Mouse (Mus musculus): ENCODE results near the gene Evx1.
"Not testable (repeated sequence)": the region's sequence is repeated elsewhere in the genome, so short reads cannot be mapped to it uniquely, and the experiment has no call there.

Evx1 gene

DNA sequence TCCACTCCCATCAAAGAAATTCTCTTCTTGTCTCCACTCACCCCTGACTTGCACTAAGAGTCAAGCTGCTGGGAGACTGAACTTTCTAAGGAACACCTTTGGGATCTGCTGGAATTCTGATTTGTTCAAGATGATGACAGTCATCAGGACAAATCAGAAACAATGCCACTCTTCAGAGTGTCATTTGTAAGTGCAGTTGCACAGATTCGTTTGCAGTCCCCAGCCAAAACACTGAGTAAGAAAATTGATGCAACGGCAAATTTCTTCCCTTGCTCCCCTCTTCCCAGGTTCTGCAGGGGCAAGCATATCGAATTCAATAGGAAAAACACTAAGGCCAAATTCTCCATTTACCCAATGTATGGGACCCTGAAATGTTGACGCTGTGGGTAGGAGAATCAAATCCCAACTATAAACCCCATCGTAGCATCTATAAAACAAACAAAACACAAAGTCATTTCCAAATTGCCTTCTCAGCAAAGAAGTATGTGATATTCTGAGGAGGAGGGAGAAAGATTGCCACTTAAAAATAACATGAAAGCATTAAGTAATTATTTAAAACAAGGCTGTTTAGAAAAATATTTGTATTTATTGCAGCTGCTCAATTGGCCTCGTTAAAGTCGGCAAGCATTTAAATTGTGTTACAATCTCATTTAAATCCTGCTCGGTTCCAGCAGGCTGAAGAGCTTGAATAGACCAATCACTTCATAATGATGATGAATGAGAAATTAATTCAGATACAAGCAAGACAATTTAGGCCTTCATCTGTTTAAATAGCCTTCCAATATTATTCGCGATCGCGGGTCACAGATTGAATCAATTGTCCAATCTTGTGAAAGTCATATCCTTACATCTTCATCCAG, 7.9 kb downstream of the Evx1 start:
- no peak for DNase-seq (ENCODE audit: low read depth, low spot score)

DNA sequence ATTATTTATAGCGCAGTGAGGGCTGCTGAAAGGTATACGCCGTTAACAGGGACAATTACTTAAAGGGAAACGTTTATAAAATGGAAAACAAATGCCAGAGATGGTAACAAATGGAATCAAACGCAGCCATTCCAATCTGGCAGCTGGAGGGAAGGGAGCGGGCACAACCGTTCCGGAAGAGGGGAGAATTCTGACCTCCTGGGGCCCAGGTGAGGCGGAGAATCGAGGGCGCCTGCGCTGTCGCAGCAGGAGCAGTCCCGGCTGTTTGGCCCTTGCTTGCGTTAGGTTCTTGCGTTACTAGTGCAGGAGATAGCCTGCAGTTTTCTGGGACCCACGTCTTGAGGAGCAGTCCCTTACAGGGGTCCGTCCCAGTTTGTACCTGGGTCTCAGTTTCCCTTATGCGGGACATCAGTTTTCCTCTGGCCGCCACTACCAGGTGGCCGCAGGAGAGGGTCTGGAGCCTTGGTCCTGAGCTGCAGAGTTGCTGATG, 8.6 kb downstream of the Evx1 start:
- DNase-seq (ENCODE audit: low read depth, low spot score), result no peak

DNA sequence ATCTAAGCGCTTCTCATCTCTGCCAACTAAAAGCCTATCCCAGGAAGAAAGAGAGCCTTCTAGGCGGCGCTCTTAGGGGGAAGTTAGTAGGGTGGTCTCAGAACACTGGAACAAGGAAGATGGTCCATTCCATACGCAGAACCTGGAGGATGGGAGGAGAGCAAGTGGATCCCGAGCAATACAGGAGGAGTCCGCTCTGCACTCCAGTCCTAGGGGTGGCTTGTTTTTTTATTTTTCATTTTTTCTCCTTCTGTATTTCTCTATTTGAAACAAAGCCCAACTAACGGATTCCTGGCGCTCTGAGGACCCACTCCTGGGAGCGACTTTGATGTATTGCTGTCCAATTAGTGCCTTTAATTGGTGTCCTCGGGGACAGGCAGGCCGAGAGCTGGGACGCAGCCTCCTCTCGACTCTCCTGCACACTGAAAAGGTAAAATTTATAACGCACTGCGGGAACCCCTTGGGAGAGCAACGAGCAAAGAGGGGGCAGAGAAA, 9.5 kb downstream of the Evx1 start:
- DNase-seq (ENCODE audit: low read depth, low spot score), result no peak

DNA sequence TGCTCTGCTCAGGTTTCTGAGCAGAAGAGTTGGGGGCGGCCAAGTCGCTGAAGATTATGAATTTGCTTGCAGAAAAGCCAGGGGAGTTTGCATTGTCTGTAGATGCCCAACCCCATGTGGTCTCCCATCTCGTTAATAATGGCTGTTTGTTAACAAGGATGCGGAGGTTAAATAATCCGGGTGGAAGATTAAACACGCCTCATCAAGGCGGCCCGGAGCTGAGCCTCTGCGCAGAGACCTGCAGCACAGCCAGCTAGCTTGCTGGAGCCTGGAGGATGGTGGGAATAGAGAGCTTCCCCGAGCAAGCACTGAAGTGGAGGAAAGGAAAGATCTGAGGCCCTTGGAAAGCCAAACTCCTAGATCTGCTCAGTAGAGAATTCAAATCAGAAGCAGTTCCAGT, 10.0 kb downstream of the Evx1 start:
- DNase-seq (ENCODE audit: low read depth, low spot score), result no peak

DNA sequence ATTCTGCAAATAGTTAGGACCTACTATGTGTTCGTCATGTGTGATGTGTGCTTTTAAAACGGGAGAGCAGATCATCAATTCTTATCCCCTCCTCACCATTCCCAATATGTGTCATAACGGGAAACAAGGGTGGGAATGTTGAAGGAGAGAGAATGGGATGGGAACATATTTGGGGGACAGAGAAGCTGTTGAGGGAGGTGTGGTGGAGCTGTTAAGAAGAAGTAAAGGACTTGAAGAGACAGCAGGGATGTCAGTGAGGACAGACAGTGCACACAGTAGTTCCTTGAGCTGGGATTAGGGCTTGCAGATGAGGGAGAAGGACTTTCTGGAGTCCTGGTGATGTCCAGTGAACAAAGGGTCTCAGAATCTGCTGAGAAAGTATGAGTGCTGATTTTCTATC, 10.8 kb downstream of the Evx1 start:
- no peak for DNase-seq (ENCODE audit: low read depth, low spot score)

DNA sequence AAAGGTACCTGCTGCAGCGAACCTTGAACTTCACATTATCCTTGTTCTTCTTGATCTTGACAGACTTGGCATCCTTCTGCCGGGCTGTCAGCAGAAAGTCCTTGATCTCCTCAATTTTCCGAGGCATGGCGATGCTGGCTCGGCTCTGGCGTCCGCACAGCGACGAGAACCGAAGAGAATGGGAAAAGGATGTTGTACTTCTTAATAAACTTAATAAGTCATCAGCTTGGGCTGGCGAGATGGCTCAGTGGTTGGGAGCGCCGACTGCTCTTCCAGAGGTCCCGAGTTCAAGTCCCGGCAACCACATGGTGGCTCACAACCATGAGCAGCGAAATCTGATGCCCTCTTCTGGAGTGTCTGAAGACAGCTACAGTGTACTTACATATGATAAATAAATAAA, 33.5 kb downstream of the Evx1 start:
- DNase-seq (ENCODE audit: low read depth, low spot score), result not testable (repeated sequence)

DNA sequence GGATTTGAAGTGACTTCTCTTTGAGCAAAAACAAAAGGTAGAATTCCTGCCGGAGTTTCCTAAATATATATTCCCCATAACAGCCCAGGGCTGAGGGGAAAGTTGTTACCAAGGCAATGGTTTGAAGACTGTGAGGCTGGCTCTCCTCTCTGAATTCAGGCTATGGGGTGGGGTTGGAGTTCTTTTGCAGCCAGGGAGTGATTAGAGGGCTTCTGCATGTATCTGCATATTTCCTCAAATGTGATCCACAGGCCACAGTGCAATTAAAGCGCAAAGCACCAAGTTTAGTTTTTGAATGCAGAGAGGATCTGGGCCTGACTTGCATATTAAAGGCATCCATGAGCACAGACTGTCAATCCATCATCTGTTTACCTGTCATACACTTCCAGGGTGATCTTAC, 52.7 kb downstream of the Evx1 start:
- no peak for DNase-seq (ENCODE audit: low read depth, low spot score)

DNA sequence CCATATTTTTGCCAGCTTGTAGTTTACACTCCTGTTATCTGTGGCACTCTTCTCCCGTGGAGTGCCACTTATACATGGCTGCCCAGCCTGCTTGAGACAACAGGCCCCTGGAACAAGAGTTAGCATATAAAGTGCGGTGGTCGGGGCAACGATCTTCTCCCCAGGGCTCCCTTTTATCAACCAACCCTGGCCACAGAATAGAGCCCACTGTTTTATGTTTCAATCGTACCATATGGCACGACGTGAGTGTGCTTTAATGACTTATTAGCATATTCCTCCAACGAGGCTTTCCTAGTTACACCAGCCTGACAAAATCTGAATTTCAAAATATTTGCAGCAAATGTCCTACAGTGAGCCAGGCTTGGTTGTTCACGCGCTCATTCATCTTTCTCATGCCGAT, 53.2 kb downstream of the Evx1 start:
- no peak for DNase-seq (ENCODE audit: low read depth, low spot score)

DNA sequence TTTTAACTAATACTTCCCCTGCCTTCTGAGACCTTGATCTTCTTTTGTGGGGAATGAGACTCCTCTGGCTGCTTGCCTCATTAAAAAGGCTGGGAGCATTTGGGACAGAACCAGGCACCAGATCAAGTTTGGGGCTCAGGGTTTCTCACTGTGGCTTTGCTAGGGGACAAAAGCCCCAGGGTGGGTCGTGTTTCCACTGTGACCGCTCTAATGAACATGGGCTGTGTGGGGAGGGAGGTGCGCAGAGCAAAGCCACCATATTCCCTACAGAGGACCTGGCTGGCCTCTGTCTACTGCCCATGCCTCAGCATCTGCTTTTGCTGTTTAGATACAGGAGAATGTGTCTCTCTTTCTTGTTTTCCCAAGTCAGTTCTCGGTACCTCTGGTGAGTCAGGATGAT, 53.8 kb downstream of the Evx1 start:
- DNase-seq (ENCODE audit: low read depth, low spot score), result no peak

Measured in ES-CJ7 (cell line).